Mouse (Mus musculus): ENCODE data around the gene Rhbdl1.

Rhbdl1 gene

GRCm38 (mm10) chr17:25792615-25793014, 44.5 kb downstream of the Rhbdl1 start, which contains the start of gene Fam173a:
TSS of gene Fam173a (minus strand) at chr17:25792901.
- DNase-seq: peak; percentile 53 to 57

DNA sequence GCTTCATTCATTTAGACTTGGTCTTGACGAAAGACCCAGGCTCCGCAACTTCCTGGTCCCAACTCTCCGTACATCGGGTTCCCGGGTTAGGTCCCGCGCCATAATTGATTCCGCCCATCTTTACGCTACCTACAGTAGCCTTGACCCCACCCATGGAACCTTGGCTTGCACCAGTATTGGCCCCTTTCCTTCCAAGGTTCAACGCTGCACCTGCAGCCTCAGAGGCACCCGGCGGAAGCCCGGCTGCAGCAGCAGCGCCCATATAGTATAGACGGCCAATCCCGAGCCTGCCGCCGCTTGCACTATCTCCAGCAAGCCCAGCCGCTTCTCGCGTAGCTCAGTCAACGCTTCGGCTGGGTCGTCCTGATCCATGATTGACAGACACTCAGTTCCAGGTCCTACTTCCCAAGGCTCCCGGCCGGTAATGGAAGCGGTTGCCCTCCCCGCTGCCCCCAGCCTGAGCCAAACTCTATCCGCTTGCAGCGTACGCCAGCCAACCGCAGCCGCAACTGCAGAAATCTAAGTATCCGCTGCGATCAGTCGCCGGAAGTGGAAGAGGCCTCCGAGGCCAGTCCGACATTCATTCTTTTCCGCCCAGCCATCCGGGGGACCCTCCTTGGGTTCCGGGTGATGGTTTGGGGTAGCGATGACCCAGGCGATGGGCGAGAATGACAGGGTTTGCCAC, 45.1 kb downstream of the Rhbdl1 start:
- peak; percentile 86 to 90 for DNase-seq

- no peak for DNase-seq
These were observed 45.7 kb downstream of the Rhbdl1 start for GRCm38 (mm10) chr17:25791320-25791842.

DNA sequence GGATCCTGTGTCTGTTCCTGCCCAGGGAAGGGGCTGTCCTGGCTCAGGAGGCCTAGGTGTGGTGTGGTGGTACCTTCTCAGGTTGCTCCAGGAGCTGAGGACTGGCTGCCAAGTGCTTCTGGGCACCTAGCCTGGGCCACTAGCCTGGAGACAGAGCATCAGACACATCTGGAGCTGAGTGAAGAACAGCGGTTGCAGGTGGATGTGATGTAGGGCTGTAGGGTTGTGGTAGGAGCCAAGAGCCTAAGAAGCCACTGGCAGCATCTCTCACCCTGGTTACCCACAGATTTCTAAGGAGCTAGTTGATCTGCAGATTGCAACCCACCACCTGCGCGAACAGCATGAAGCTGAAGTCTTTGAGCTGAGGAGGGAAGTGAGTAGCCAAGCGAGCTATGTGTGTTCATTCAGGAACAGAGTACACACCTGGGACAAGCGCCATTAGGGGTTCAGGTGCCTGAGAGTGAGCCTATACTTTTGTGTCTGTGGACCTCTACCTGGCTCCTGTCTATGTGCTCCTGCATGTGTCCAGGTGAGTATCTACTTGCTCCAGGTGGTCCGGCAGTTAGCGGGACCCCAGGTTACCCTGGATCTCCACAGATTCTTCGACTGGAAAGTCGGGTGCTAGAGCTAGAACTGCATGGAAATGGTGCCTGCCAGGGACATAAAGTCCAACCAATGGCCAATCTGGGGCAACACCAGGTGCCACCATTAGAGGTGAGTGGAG, 50.2 kb downstream of the Rhbdl1 start:
- DNase-seq: no peak

- no peak for DNase-seq
These were observed 50.8 kb downstream of the Rhbdl1 start, which contains the start of gene Ccdc78 for GRCm38 (mm10) chr17:25786280-25786679. TSS of gene Ccdc78 (plus strand) at chr17:25786580.

- peak; percentile 97 to 99 for DNase-seq
These were observed 51.8 kb downstream of the Rhbdl1 start, which contains the start of gene Haghl for GRCm38 (mm10) chr17:25785281-25785745. TSS of gene Haghl (minus strand) at chr17:25785673.

Data from cerebellum, postnatal 36 days (tissue).